Mouse (Mus musculus) liver, embryonic 14.5 days (tissue): ENCODE measurements at regions not wholly inside any gene's neighbourhood (a gene's known extent, or its start where the extent isn't known, plus 50 kb on each side); places are given as distances from the start of the nearest gene placed in this dataset.

Experiments
- CTCF ChIP-seq: IDR thresholded peaks from 2 replicates; pipeline ENCODE4 v1.5.1; 2016; ENCODE audit warnings: antibody characterized with exemption, low read depth, control low read depth
- EP300 ChIP-seq: IDR thresholded peaks from 2 replicates; pipeline ENCODE4 v1.6.1; 2016; ENCODE audit warnings: antibody characterized with exemption, low read depth

DNA sequence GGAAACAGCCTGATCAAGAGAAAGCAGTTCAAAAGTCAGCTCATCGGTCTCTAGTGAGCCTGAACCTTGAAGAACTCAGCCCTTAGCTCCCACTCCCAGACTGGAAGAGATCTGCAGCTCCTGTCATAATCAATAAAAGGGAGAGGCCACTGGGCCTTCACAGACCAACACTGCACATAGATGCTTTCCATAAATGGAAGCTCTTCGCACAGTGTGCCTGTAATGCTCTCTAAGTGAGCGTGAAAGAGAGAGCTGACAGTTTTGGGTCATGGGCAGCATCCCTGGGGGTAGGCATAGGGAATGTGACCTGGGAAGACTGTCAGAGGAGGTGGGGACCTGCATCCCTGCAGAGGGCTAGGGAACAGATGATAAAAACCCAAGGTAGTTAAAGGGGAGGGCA is 551.9 kb upstream of the Cdh11 start:
- no peak for TF ChIP-seq CTCF
- no peak for TF ChIP-seq EP300
